Mouse (Mus musculus): ENCODE measurements around the gene Patz1.

Gene Patz1

GRCm38 (mm10) chr11:3330991-3331750 is 42.5 kb downstream of the Patz1 start:
- DNase-seq (ENCODE audit: low read depth): no peak

DNA sequence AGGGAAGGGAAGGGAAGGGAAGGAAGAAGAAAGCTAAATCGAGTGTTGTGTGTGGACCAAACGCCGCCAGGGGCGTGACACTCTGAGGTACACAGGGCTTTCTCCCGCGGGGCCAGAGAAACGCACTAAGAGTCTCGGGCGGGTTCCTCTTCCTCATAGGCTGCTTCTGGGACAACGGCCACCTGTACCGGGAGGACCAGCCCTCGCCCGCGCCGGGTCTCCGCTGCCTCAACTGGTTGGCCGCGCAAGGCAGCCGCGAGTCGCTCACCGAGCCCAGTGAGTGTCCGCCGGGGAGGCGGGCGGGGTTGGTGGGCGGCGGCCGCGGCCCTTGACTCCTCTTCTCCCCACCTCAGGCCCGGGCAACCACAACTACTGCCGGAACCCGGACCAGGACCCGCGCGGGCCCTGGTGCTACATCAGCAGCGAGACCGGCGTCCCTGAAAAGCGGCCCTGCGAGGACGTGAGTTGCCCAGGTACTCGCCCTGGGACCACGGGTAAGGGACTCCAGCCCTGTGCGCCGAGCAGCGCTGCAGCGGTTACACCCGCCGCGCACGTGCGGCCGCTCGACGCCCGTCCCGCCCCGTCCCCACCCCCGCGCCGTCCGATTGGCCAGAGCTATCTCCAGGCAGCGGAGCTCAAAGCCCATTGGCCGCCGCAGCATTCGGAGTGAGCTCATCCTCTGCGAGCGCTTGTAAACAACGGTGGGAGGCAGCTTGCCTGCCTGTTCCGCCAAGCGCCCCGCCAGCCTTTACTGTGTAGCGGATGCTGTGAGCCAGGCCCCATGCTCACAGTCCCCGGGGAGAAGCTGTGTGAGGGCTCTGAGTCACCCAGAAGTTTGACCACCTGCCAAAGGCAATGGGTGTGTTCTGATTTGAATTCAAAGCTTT is 43.3 kb downstream of the Patz1 start:
- DNase-seq (ENCODE audit: low read depth): peak; percentile 81

DNA sequence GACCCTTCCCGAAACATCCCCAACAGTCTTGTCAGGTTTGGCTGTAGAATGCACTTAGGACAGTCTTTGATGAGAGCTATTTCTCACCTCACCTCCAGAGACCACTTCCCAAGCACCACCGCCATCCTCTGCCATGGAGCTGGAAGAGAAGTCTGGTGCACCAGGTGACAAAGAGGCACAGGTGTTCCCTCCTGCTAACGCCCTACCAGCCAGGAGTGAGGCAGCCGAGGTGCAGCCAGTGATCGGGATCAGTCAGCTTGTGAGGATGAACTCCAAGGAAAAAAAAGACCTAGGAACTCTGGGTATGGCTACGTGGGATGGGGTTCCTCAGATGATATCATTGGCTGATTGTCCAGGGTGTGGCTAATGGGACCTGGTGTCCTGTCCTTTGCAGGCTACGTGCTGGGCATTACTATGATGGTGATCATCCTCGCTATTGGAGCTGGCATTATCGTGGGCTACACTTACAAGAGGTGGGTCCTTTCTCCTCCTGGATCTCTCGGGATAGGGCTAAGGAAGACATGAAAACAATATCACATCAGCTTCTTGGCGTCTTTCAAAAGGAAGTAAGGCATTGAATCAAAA is 44.5 kb downstream of the Patz1 start:
- DNase-seq (ENCODE audit: low read depth): no peak

GRCm38 (mm10) chr11:3334141-3334710 is 45.6 kb downstream of the Patz1 start:
- no peak for DNase-seq (ENCODE audit: low read depth)

GRCm38 (mm10) chr11:3334711-3335316 is 46.1 kb downstream of the Patz1 start:
- no peak for DNase-seq (ENCODE audit: low read depth)

- no peak for DNase-seq (ENCODE audit: low read depth)
These were observed 47.1 kb downstream of the Patz1 start for GRCm38 (mm10) chr11:3335651-3336216.

DNA sequence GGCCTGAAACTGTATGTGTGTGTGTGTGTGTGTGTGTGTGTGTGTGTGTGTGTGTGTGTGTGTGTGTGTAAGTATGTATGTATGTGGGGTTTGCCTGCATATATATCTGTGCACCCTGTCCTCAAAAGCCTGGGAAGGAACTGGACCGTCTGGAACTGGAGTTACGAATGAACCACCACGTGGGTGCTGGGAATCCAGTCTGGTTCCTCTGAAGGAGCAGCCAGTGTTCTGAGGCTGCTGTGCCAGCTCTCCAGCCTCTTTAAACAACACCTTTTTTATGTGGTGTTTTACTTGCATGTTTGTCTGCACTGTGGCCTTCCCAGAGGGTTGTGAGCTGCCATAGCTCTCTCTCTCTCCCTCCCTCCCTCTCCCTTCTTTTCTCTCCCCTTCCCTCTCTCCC is 47.9 kb downstream of the Patz1 start:
- DNase-seq (ENCODE audit: low read depth): no peak

DNA sequence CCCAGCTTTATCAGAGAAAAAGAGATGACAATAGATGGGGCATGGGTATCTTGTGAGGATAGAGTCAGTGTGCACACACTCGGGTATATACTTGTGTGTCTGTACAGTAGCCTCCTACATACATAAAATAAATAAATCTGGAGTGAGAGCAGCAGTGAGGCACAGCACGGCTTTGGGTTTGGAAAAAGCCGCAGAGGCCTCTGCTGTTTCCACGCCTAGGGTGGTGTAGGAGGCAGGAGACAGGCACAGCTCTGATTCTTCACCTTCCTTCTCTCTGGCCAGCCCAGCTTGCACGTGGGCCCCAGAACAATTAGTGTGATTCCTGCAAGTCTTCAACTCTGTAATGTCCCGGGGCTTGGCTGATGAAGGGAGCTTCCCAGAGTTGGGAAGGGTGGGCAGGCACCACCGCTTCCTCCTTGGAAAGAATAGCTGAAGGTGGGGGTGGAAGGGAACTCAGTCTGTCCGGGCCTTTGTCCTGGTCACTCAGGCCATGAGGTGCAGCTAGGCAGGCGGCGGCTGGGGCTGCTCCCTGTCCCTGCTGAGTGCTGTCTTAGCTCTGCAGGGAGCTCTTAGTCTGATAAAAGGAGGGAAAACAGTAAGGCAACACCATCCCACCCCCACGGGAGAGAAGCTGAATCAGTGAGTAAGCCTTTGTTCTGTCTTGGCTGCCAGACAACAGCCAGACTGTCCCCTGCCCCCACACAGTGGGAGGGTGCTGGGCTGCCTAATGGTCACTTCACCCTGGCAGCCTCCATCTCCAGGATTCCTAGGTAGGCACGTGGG is 48.7 kb downstream of the Patz1 start:
- DNase-seq (ENCODE audit: low read depth): no peak

DNA sequence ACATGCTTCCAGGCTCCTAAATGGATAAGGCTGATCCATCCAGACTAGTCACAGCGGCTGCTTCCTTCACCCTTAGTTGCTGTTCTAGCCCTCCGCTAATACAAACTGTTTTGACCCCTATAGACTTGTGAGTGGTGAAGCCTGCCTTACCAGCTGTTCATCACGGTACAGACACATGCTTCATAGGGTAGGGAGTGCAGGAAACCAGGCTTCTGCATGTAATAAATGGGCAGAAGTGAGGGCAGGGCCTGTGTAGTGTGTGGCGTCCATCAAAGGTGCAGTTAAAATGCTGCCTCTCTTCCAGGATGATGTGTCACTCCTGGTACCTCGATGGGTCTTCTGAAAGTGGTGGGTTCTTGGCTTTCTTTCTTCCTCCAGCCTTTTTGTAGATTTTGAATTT is 49.3 kb downstream of the Patz1 start:
- no peak for DNase-seq (ENCODE audit: low read depth)

DNA sequence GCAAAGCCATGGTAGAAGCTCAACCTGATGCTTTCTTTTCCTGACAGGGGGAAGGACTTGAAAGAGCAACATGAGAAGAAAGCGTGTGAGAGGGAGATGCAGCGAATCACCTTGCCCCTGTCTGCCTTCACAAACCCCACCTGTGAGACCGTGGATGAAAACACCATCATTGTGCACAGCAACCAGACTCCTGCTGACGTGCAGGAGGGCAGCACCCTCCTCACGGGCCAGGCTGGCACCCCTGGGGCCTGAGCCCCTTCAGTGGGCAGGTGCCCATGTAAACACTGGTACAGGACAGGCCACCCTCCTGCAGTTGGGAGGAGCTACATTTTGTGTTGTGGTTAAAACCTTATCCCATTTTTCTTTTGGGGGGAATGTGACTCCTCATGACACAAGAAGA is 52.8 kb downstream of the Patz1 start:
- no peak for DNase-seq (ENCODE audit: low read depth)

GRCm38 (mm10) chr11:3344916-3345315 is 56.2 kb downstream of the Patz1 start:
- DNase-seq (ENCODE audit: low read depth): no peak

DNA sequence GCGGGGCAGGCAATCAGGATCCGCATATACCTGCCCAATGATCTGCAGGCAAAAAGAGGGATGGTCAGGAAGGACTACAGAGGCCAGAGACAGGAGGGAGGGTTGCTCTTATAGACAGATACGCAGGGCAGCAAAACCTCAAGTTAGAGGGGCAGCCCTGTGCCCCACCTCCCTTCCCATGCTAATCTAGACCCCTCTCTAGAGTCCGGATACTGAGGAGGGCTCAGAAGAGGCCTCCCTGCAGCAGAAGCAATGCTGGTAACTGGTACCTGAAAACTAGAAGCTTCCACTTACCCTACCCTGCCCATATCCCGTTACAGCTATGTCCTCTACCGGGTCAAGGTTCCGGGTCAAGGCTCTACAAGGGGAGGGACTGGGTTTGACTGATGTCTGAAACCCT is 57.7 kb downstream of the Patz1 start:
- no peak for DNase-seq (ENCODE audit: low read depth)

DNA sequence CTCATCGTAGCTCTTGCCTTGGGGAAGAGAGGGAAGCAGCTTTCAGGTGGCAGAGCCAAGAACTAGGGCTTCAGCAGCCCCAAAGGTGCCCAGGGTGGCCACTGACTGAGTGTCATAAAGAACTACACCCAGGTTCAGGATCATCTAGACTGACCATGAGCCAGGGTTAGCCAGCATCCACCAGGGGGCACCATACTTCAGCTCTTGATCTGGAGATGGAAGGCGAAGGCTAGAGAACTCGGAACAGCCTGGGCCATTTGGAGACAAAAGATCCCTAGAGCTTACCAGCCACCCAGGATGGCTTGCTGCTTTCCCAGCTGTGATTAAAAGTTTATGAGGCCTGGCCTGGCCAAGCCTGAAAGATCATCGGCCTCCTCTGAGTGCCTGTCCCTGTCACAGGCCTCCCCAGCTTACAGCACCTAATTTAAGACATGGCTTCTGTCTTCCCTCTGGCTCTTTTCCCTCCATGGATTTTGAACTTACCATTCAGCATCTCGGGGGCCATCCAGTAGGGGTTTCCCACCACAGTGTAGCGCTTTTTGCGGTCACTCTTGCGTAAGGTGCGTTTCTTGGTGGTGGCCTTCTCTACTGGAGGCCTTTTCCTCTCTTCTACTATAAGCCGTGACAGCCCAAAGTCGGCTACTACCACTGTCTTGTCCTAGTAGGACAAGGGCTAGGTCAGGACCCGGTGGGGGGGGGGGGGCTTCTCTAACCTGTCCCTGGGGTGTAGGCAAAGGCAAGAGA is 58.6 kb downstream of the Patz1 start:
- peak; percentile 75 for DNase-seq (ENCODE audit: low read depth)

DNA sequence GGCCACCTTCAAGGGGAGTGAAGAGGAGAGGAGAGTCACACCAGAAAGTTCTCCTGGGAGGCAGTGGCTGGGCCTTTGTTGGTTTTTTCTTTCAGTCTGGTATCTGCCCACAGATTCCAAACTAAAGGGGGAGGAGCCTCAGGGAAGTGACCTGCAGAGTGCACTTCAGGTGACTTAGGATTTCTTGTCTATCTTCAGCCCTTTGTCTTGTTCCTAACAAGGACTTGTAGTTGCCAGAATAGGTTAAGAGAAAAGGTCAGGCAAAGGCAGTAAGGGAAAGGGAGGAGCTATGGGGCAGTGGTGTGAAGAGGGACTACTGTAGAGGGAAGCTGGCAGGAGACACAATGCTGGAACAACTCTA is 59.1 kb downstream of the Patz1 start:
- DNase-seq (ENCODE audit: low read depth): no peak

GRCm38 (mm10) chr11:3348576-3349342 is 60.1 kb downstream of the Patz1 start:
- DNase-seq (ENCODE audit: low read depth): no peak

DNA sequence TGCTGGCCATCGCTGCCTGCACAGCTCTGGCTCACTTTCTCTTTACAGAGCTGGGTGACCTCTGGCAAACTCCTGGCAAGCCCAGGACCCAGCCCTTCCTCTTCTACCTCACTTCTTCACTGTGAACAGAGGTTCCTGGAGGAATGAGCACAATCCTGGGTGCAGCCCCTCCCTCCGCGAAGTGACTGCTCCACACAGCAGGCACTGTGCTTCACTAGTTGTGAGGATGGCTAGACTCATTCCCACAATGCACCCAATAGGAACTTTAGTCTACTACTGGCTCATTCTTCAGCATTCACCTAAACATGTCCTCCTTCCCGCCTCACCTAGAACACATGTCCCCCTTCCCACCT is 60.6 kb downstream of the Patz1 start:
- DNase-seq (ENCODE audit: low read depth): no peak

DNA sequence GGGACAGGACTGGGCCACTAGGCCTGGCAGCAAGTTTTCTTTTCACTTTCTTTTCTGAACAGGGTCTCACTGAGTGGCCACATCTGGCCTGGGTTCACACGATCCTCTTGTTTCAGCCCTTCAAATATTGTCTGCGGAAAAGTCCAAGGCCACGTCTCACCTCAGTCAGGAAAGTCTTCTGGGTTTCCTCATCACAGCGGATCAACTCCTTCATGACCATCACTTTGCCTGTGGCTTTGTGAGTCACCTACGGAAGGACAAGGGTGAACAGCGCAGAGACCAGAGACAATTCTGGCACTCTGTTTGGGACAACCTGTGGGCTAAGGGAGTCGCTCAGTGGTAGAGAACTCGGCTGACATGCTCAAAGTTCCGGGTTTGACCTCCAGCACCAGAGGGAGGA is 63.5 kb downstream of the Patz1 start:
- no peak for DNase-seq (ENCODE audit: low read depth)

GRCm38 (mm10) chr11:3352990-3353585 is 64.4 kb downstream of the Patz1 start:
- DNase-seq (ENCODE audit: low read depth): no peak

All from c-Kit-positive CD71-positive TER-119-negative erythroid progenitor cells, embryonic 14.5 days (primary cell).